Mouse (Mus musculus) intestine, postnatal 0 days (tissue): ENCODE results near the gene Cyp1b1. TPM values are rescaled to one million over a fixed set of nuclear protein-coding genes. Genes with fewer than 3 reads are reported as not detected.

Experiments used
- ATAC-seq: fragments of 200-750 bp; cut with Nextera tagmentation; 2 replicates; pipeline ENCODE4 v1.8.0; 2017; ENCODE audit warnings: mild to moderate bottlenecking, moderate TSS enrichment, moderate library complexity
- H3K27ac ChIP-seq: fragments of 300-500 bp; sonication (generic); 2 replicates; pipeline ENCODE4 v1.5.1; 2014; ENCODE audit warnings: mild to moderate bottlenecking, low read depth, low read length, moderate library complexity
- H3K27me3 ChIP-seq: fragments of 300-500 bp; sonication (generic); replicated peaks from 2 replicates; pipeline ENCODE4 v1.6.1; 2014; ENCODE audit warnings: low read length, mixed read lengths; ENCODE audit not compliant: control insufficient read depth, insufficient read depth
- H3K36me3 ChIP-seq: fragments of 300-500 bp; sonication (generic); 2 replicates; pipeline ENCODE4 v1.6.1; 2014; ENCODE audit warnings: mild to moderate bottlenecking, moderate library complexity; ENCODE audit not compliant: control insufficient read depth, insufficient read depth
- H3K4me1 ChIP-seq: fragments of 300-500 bp; sonication (generic); replicated peaks from 2 replicates; pipeline ENCODE4 v1.6.1; 2014; ENCODE audit warnings: antibody characterized with exemption, low read length, mixed read lengths; ENCODE audit not compliant: control insufficient read depth, insufficient read depth
- H3K4me2 ChIP-seq: fragments of 300-500 bp; sonication (generic); replicated peaks from 2 replicates; pipeline ENCODE4 v1.6.1; 2014; ENCODE audit warnings: low read depth, mild to moderate bottlenecking, moderate library complexity
- H3K4me3 ChIP-seq: fragments of 300-500 bp; sonication (generic); 2 replicates; pipeline ENCODE4 v1.5.1; 2014; ENCODE audit warnings: low read depth, low read length
- H3K9ac ChIP-seq: fragments of 300-500 bp; sonication (generic); 2 replicates; pipeline ENCODE4 v1.6.1; 2014; ENCODE audit warnings: mild to moderate bottlenecking, low read depth, low read length
- H3K9me3 ChIP-seq: fragments of 300-500 bp; sonication (generic); 2 replicates; pipeline ENCODE4 v1.6.1; 2016; ENCODE audit warnings: mixed run types; ENCODE audit not compliant: control insufficient read depth
- CTCF ChIP-seq: sonication (generic); IDR thresholded peaks from 2 replicates; pipeline ENCODE4 v1.5.1; 2016; ENCODE audit warnings: low read depth, mild to moderate bottlenecking, control low read depth, antibody characterized with exemption, moderate library complexity
- WGBS: fragments of 180-500 bp; shearing (Covaris S2); extraction: QIAGEN DNeasy Blood & Tissue Kit; methylation state at CpG from one replicate; pipeline ENCODE4 v1.1.7; 2014; 5-methylcytosine and 5-hydroxymethylcytosine counted together
- polyA plus RNA-seq: library from polyadenylated mRNA; unstranded; fragments of >200 nt; fragmentation: Nextera tagmentation; extraction: Ambion mirVana; gene quantifications from 2 replicates; pipeline ENCODE4 v1.2.1, GENCODE M21; 2015

Gene Cyp1b1
- polyA plus RNA-seq, 1 experiment from 2014 or later = 3.7 TPM

GRCm38 (mm10) chr17:79746954-79747353 is 32.1 kb upstream of the Cyp1b1 start:
- H3K9ac ChIP-seq = no peak overlapping the region
- H3K27ac ChIP-seq = no peak overlapping the region
- TF ChIP-seq CTCF = no peak
- ATAC-seq = no peak
- H3K27me3 ChIP-seq = no peaks in the 10 kb centered on the region
- H3K4me2 ChIP-seq = no peak overlapping the region
- 88% methylated on average over 11 of the region's 11 CpGs for WGBS
- no peaks in the 10 kb centered on the region for H3K36me3 ChIP-seq
- no peaks in the 10 kb centered on the region for H3K4me1 ChIP-seq
- H3K9me3 ChIP-seq = no peaks in the 10 kb centered on the region
- H3K4me3 ChIP-seq = no peak overlapping the region

- Histone ChIP-seq H3K4me3 (no peak overlapping the region), H3K27ac (no peak overlapping the region), H3K4me1 (no peaks in the 10 kb centered on the region), H3K4me2 (no peak overlapping the region), H3K9ac (no peak overlapping the region), H3K27me3 (no peaks in the 10 kb centered on the region), H3K9me3 (no peaks in the 10 kb centered on the region), H3K36me3 (no peaks in the 10 kb centered on the region)
- WGBS = 20% methylated on average over 3 of the region's 3 CpGs
- no peak for TF ChIP-seq CTCF
- ATAC-seq = no peak
These were observed 31.3 kb upstream of the Cyp1b1 start for GRCm38 (mm10) chr17:79746146-79746591.

- H3K4me3 ChIP-seq = no peak overlapping the region
- ATAC-seq = no peak
- H3K4me1 ChIP-seq = no peaks in the 10 kb centered on the region
- no peak overlapping the region for H3K4me2 ChIP-seq
- H3K27ac ChIP-seq = no peak overlapping the region
- no peak overlapping the region for H3K9ac ChIP-seq
- no peaks in the 10 kb centered on the region for H3K36me3 ChIP-seq
- H3K27me3 ChIP-seq = no peaks in the 10 kb centered on the region
- no peaks in the 10 kb centered on the region for H3K9me3 ChIP-seq
- TF ChIP-seq CTCF = no peak
- WGBS = 59% methylated on average over 13 of the region's 13 CpGs
These were observed 30.3 kb upstream of the Cyp1b1 start for GRCm38 (mm10) chr17:79745051-79745731.

DNA sequence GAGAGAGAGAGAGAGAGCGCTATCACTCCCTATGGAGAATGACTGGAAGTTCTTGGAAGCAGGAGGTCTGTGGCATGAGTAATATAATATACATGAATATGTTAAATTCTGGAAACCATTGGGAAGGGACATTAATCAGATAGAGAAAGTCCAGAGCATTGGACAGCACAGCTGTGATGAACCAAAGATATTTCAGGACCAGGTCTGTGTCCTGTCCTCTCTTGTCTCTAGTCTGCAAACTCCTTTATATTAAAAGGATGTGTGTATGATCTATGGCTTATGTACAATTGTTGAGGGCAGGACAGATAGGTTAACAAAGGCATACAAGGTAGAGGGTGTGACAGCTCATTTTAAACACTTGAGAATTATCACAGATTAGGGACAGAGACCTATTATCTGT is 28.6 kb upstream of the Cyp1b1 start:
- TF ChIP-seq CTCF = no peak
- Histone ChIP-seq H3K9ac (no peak overlapping the region), H3K4me1 (no peaks in the 10 kb centered on the region), H3K36me3 (no peaks in the 10 kb centered on the region), H3K4me3 (no peak overlapping the region), H3K27me3 (no peaks in the 10 kb centered on the region), H3K27ac (no peak overlapping the region), H3K9me3 (no peaks in the 10 kb centered on the region), H3K4me2 (no peak overlapping the region)
- WGBS = 84% methylated on average over 1 of the region's 1 CpGs
- ATAC-seq = no peak

DNA sequence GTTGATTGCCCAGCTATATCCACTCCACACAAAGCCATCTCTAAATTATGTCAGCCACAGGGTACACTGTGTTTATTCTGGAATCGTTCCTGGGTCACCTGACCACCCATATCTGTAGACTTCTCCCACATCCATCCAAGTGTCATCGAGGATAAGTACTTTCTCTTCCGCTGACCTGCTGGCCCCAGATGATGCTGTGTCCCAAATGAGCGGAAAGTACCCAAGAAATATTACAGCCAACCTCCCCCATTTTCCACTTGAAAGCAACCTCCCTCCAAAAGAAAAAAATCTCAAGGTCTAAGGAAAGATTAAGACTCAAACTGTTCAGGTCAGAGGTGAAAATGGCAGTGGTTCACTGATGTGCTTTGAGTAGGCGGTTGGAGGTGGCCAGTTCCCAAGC is 27.8 kb upstream of the Cyp1b1 start:
- no peaks in the 10 kb centered on the region for H3K36me3 ChIP-seq
- WGBS = 72% methylated on average over 5 of the region's 5 CpGs
- H3K4me1 ChIP-seq = no peaks in the 10 kb centered on the region
- H3K27me3 ChIP-seq = no peaks in the 10 kb centered on the region
- H3K27ac ChIP-seq = no peak overlapping the region
- no peaks in the 10 kb centered on the region for H3K9me3 ChIP-seq
- no peak overlapping the region for H3K4me3 ChIP-seq
- no peak for ATAC-seq
- H3K4me2 ChIP-seq = no peak overlapping the region
- H3K9ac ChIP-seq = no peak overlapping the region
- no peak for TF ChIP-seq CTCF

DNA sequence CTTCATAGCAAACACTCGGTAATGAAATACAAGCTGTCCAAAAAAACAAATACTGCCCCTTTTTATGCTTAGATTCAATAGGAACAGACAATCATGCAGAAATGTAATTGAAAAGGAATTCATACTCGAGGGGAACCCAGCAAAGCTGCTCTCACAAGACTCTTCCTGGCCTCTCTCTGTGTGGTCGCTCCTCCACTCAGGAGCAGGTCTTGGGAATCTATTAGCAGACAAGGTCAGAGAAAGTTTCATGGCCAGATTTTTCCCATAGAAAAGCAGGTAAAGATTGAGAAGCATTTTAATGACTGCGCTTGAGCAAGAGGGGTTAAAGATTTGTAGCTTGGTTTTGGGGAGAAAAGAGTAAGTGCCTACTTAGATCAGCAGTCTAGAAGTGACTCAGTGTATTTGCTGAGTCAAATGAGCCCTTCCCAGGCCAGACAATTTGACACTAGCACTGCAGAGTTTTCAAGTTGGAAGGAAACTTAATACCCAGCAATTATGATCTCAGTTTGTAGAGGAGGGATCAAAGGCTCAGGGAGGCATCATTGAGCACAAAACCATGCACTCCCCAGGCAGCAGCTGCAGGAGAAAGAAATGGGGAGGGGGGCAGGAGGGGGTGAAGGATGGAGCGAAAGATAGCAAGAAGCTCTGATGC is 24.1 kb upstream of the Cyp1b1 start:
- Histone ChIP-seq H3K27ac (no peak overlapping the region), H3K4me2 (no peak overlapping the region), H3K9ac (no peak overlapping the region), H3K4me1 (no peaks in the 10 kb centered on the region), H3K9me3 (no peaks in the 10 kb centered on the region), H3K36me3 (no peaks in the 10 kb centered on the region), H3K4me3 (no peak overlapping the region), H3K27me3 (no peaks in the 10 kb centered on the region)
- no peak for TF ChIP-seq CTCF
- ATAC-seq = no peak
- WGBS = 55% methylated on average over 5 of the region's 5 CpGs
